Mouse (Mus musculus) granulocyte monocyte progenitor cell, adult 5-6 weeks (primary cell): Measurements from ENCODE around the gene Hrh2. TPM values are rescaled to one million over a fixed set of nuclear protein-coding genes. Genes with fewer than 3 reads are reported as not detected.

ENCODE experiments used
- ATAC-seq: replicated peaks from 2 replicates; pipeline ENCODE4 v1.8.0; 2016; ENCODE audit warnings: mild to moderate bottlenecking, moderate TSS enrichment, inconsistent platforms; ENCODE audit not compliant: poor library complexity, severe bottlenecking
- total RNA-seq, 2 experiments: library from RNA; stranded (forward) in 1 of 2; stranded (reverse) in 1 of 2; fragments of 200-712, 200-1000 nt in 1 of 2; fragments of >200 nt in 1 of 2; fragmentation: Nextera tagmentation in 1 of 2; gene quantifications; 2 replicates each; pipeline ENCODE4 v1.2.3; 2014 to 2017

Hrh2 gene
- total RNA-seq (2014; fragmentation: Nextera tagmentation) (6.0 and 6.8 TPM in 2 replicates), total RNA-seq (2017) (2.2 and 4.4 TPM in 2 replicates)

DNA sequence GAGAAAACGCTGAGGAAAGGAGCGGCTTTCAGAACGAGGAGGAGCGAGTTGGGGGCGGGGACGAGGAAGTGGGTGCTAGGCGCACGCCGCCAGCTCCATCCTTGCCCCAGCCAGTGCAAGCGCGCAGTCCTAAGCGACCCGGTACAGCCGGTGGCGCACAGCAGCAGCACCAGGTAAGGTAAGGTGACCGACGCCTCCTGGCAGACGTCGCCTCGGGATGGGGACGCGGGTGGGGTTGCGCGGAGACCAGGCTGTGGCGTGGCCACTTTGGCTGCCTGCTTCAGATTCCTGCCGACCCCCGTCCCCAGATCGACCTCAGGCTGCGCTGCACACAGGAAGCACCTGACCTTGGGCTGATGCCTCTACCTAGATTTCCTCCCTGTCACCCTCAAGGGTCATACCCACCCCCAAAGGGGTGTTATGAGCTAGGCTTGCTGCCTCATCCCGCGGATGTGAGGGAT is at the start of gene Hrh2:
Gene Hrh2, plus strand, starts transcription at position 109 of the 461 bp plus-strand sequence.
- ATAC-seq, result peak; percentile 67

DNA sequence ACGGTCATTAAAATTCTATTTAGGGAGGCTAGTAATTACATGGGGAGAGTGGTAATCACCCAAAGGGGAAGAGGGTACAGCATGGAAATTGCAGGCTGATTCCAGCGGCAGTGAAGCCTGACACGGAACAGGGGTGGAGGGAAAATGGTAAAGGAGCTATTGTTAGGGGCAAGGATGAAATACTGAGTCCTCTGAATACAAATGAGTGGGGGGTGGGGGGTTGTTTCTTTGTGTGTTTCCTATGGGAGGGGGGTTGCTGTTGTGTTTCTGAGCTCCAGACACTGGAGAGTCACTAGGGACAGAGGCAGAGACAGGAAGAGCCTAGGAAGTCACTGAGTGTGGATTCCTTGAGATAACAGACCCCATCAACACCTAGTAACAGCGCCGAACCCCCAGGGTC is 48.1 kb upstream of the Hrh2 start:
- ATAC-seq, result no peak

GRCm38 (mm10) chr13:54144624-54145023 is 47.3 kb upstream of the Hrh2 start:
- no peak for ATAC-seq

GRCm38 (mm10) chr13:54147328-54147727 is 44.6 kb upstream of the Hrh2 start:
- no peak for ATAC-seq

GRCm38 (mm10) chr13:54152421-54152820 is 39.5 kb upstream of the Hrh2 start:
- ATAC-seq, result no peak

DNA sequence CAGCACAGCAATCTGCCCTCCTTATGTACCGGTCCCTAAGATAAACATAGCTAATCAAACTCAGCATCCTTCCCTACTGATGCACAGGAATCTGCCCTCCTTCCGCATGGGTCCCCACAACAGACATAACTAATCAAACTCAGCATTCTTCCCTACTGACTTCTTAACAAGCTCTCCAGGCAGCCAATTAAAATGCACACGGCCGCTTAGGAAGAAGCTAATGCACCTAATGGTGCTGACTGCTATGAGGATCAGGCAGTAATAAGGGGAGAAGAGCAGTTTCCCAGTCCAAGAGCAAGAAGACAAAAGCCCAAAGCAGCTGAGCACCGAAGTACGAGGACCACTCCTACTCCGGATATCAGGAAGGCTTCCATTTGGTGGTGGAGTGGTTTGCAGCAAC is 39.0 kb upstream of the Hrh2 start:
- no peak for ATAC-seq

GRCm38 (mm10) chr13:54153672-54154218 is 38.2 kb upstream of the Hrh2 start:
- ATAC-seq, result peak; percentile 17; the same call in 1 of the 2 replicates

DNA sequence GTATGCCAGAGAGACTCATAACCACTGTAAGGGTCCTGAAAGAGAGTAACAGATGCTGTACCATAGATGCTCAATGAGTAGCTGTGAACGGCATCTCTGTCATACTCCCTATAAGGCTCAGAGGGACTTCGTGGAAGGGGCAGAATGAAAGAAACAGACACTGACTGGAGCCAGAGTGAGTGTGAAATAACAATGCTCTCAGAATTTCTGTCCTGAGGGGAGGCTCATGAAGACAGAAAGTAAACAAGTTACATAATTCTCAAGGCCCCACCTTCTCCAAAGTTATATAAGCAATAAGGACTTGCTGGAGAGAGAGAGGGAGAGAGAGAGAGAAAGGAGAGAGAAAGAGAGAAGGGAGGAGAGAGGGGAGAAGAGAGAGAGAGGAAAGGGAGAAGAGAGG is 36.1 kb upstream of the Hrh2 start:
- ATAC-seq, result no peak

DNA sequence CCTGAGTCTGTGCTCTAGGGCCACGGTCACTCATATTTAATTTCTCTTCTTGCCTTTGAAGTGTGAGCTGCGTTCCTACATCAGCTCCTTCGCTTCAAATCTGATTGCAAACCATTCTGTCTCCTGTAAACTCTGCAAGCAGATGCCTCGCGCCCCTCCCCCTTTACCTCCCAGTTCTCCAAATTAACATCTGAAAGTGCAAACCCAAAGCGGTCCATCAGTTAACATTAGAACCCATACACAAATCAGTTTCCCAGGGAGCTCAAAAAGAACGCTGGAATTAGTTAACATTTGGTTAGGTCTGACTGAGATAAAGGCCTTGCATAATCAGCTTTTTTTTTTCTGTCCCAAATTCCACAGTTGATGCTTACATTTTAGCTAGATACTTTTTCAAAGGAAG is 32.7 kb upstream of the Hrh2 start:
- no peak for ATAC-seq

- ATAC-seq, result no peak
Measured at GRCm38 (mm10) chr13:54159756-54160155, 32.2 kb upstream of the Hrh2 start.

GRCm38 (mm10) chr13:54160546-54160945 is 31.4 kb upstream of the Hrh2 start:
- ATAC-seq, result no peak

GRCm38 (mm10) chr13:54161514-54161913 is 30.4 kb upstream of the Hrh2 start:
- ATAC-seq, result no peak

GRCm38 (mm10) chr13:54163363-54163762 is 28.6 kb upstream of the Hrh2 start:
- ATAC-seq, result no peak

- ATAC-seq, result no peak
Measured at GRCm38 (mm10) chr13:54164462-54164861, 27.5 kb upstream of the Hrh2 start.

- no peak for ATAC-seq
Measured at GRCm38 (mm10) chr13:54165066-54165465, 26.9 kb upstream of the Hrh2 start.

DNA sequence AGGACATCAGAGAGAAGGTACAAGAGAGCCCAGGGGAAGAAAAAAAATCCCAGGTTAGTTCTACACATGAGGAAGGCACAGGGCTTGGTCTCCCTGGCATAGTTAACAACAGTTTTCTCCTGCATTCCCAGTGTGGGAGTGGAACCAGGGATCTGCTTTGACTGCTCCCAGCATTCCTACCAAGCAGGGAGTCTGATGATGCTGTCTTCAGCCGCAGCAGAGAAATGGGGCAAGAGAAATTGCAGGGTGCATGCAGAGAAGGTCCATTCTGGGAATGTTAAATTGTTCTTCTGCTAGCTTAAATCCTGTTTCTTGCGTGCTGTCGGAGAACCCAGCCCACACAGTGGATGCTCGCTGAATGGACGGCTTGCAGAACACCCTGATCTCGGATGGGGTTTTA is 26.2 kb upstream of the Hrh2 start:
- ATAC-seq, result no peak

DNA sequence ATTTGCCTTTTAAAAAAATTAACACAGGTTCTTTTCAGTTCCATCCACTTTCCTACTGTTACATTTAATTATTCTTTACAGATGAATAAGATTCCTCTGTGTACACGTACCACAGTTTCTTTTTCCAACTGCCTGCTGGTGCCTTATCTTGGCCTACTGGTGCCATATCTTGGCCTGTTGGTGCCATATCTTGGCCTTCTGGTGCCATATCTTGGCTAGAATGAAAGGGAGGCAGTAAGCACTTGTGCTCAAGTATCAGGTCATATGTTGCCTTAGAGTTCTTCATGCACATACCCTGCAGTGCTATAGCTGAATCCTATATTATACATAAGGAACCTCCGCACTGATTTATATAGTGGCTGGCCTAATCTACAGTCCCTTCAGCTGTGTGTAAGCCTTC is 24.9 kb upstream of the Hrh2 start:
- no peak for ATAC-seq

DNA sequence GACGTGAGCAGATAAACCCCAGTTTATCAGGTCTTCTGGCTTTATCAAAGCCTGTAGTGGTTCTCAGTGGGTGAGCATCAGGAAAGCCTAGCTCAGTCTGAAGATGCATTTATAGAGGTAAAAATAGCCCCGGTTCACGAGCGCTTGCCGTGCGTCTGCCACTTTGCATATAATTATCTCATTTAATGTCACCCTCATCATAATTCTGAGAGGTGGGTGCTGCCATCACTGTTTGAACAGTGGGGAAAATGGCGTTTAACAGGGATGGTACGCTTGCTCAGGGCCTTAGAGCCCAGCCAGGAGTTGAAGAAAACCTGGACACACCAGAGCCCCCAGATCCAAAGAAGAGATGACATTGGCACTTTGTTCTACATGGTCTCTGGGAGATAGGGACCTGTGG is 23.3 kb upstream of the Hrh2 start:
- no peak for ATAC-seq

GRCm38 (mm10) chr13:54170288-54170687 is 21.6 kb upstream of the Hrh2 start:
- ATAC-seq, result no peak

GRCm38 (mm10) chr13:54171346-54171745 is 20.6 kb upstream of the Hrh2 start:
- no peak for ATAC-seq

DNA sequence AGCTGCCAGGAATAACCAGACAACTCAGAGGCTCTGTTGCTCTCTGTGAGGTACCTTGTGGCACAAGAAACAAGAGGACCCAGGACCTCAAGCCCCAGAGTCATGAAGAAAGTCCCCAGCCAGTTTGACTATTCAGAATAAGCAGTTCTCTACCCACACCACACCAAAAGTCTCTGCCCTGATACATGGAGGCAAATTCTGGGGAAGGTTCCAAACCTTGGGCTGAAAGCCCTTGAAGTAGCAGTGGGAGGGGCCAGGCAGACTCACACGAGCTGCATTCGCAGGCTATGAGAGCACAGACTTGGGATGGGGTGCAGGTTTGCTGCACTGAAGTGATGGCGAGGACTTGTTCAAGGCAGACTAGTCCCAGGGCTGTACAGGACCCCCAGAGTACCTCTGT is 20.2 kb upstream of the Hrh2 start:
- no peak for ATAC-seq

DNA sequence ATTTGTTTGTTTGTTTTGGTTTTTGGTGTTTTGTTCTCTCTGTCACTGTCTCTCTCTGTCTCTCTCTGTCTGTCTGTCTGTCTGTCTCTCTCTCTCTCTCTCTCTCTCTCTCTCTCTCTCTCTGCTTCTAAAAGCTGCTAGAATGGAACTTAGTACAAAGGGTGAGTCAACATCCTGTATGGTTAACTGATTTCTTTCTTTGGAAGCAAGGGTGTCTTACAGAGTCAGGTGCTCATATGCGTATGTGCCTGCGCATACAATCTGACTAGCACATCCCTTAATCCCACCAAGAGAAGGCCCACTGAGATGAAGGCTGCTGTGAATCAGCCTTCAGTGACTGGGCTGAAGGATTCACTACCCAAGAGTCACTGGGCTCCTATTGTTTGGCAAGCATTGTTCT is 18.0 kb upstream of the Hrh2 start:
- no peak for ATAC-seq

DNA sequence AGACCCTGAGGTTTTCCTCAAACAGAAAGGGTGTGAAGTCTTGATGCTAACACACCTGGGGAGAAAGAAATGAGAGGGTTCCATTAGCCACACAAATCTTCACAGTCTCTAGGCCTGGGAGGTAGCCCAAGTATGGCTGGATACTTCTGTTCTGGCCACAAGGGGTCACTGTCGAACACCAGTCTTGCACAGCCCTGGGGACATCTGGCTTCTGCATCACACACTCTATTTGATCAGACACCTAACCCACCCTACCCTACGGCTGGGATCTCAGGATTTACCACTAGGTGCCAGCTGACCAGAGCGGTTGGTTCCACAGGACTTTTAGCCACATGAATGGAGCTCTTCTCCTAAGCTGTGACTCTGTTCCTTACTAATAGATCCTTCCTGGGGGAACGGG is 17.2 kb upstream of the Hrh2 start:
- ATAC-seq, result no peak
